Comparison of ENCODE assay signal across 20 mouse cellular contexts in the genomic region with DNA sequence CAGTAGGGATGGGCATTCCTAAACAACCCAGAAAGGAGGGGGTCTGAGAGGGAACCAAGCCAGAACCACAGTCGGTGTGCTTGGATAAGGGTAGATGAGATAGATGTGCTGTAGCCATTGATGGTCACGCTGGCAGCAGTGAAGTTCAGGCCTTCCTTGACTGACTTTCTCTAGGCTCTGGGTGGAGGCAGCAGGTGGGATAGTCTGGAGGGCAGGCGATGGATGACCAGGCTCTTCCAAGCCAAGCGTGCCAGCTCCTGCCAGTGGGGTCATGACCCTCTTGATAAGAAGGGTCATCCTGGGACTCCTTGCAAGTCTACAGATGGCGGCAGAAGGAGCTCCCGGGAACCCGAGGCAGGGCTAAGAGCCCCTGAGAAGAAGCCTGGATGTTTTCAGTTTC.
DNase-seq lines count a peak whose midpoint lies in the region; ATAC-seq and TF ChIP-seq lines count a peak whose summit lies in the region.
"Had no signal": no experiment of that assay in that cellular context is flagged by ENCODE, and none has a peak within 500 bp of the region (broad histone marks: within the 10 kb centered on the region; RNA-seq: fewer than 3 reads in every experiment).

No protein-coding gene starts in this region.

- H3K9ac ChIP-seq in forebrain, embryonic 15.5 days (replicated peaks), result no peak overlapping the region
- H3K9ac ChIP-seq in heart, embryonic 15.5 days, result no peak overlapping the region
- no peak overlapping the region for H3K9ac ChIP-seq in lung, embryonic 14.5 days
- H3K9ac ChIP-seq in lung, postnatal 0 days (replicated peaks; ENCODE audit: low read depth), result no peak overlapping the region
- H3K9ac ChIP-seq in liver, embryonic 12.5 days, result no peak overlapping the region
- H3K9ac ChIP-seq: liver, postnatal 0 days; neural tube, embryonic 12.5 days had no signal

- H3K27me3 ChIP-seq in forebrain, embryonic 10.5 days (ENCODE audit: poor library complexity, severe bottlenecking), result peaks cover 62% of the 10 kb centered on the region
- no peaks in the 10 kb centered on the region for H3K27me3 ChIP-seq in forebrain, embryonic 15.5 days
- no peaks in the 10 kb centered on the region for H3K27me3 ChIP-seq in heart, embryonic 15.5 days
- no peaks in the 10 kb centered on the region for H3K27me3 ChIP-seq in lung, embryonic 14.5 days (ENCODE audit: insufficient read depth, low read length)
- H3K27me3 ChIP-seq in lung, postnatal 0 days (replicated peaks; ENCODE audit: insufficient read depth, low read length), result no peaks in the 10 kb centered on the region
- H3K27me3 ChIP-seq in liver, embryonic 12.5 days (replicated peaks), result peaks cover 23% of the 10 kb centered on the region

- no peaks in the 10 kb centered on the region for H3K36me3 ChIP-seq in forebrain, embryonic 10.5 days (replicated peaks)
- no peaks in the 10 kb centered on the region for H3K36me3 ChIP-seq in forebrain, embryonic 15.5 days
- H3K36me3 ChIP-seq in heart, embryonic 15.5 days, result no peaks in the 10 kb centered on the region
- no peaks in the 10 kb centered on the region for H3K36me3 ChIP-seq in lung, embryonic 14.5 days (ENCODE audit: insufficient read depth)
- no peaks in the 10 kb centered on the region for H3K36me3 ChIP-seq in lung, postnatal 0 days (ENCODE audit: insufficient read depth, low read length)
- H3K36me3 ChIP-seq in liver, embryonic 12.5 days, result no peaks in the 10 kb centered on the region
- H3K36me3 ChIP-seq: midbrain, embryonic 10.5 days; neural tube, embryonic 12.5 days had no signal

- DNase-seq in forebrain, embryonic 10.5 days (ENCODE audit: extremely low spot score, low spot score), result no peak
- no peak for DNase-seq in heart, adult 11 months
- DNase-seq in lung, embryonic 14.5 days, result no peak
- no peak for DNase-seq in lung, postnatal 0 days (ENCODE audit: low spot score)
- DNase-seq: adrenal gland, postnatal 25 days; cerebellum, adult 11 months; cerebellum, postnatal 10 days; gastrocnemius, postnatal 10 days; kidney, adult 11 months; kidney, postnatal 14 days; liver; liver, postnatal 0 days; lung, postnatal 4 days; thymus, postnatal 25 days had no signal

- peak overlapping the region; percentile 17; the same call in 1 of the 2 replicates for H3K27ac ChIP-seq in forebrain, embryonic 10.5 days
- no peak overlapping the region for H3K27ac ChIP-seq in forebrain, embryonic 15.5 days (replicated peaks)
- H3K27ac ChIP-seq in heart, embryonic 15.5 days, result peak overlapping the region; percentile 84
- peak overlapping the region; percentile 13; the same call in 1 of the 2 replicates for H3K27ac ChIP-seq in lung, embryonic 14.5 days (ENCODE audit: low read depth)
- H3K27ac ChIP-seq in lung, postnatal 0 days (ENCODE audit: low read length), result no peak overlapping the region
- H3K27ac ChIP-seq in liver, embryonic 12.5 days, result no peak overlapping the region
- H3K27ac ChIP-seq: midbrain, embryonic 10.5 days; neural tube, embryonic 12.5 days had no signal

- TF ChIP-seq CTCF in lung, embryonic 14.5 days (IDR thresholded peaks at IDR 0.05; ENCODE audit: low read depth), result no peak
- TF ChIP-seq CTCF in lung, postnatal 0 days (IDR thresholded peaks at IDR 0.05), result no peak

- no peak for TF ChIP-seq EP300 in lung, postnatal 0 days (IDR thresholded peaks at IDR 0.05)

- H3K9me3 ChIP-seq in forebrain, embryonic 10.5 days, result no peaks in the 10 kb centered on the region
- no peaks in the 10 kb centered on the region for H3K9me3 ChIP-seq in forebrain, embryonic 15.5 days
- no peaks in the 10 kb centered on the region for H3K9me3 ChIP-seq in heart, embryonic 15.5 days (replicated peaks)
- no peaks in the 10 kb centered on the region for H3K9me3 ChIP-seq in lung, embryonic 14.5 days (ENCODE audit: low read depth, low read length)
- H3K9me3 ChIP-seq in lung, postnatal 0 days (ENCODE audit: low read length), result no peaks in the 10 kb centered on the region
- H3K9me3 ChIP-seq in liver, embryonic 12.5 days (replicated peaks), result no peaks in the 10 kb centered on the region
- H3K9me3 ChIP-seq: midbrain, embryonic 10.5 days; neural tube, embryonic 12.5 days had no signal

- no peak for ATAC-seq in forebrain, embryonic 15.5 days (replicated peaks)
- ATAC-seq in heart, embryonic 15.5 days (replicated peaks; ENCODE audit: insufficient number of reproducible peaks, insufficient read depth, low FRiP score, low read depth), result no peak
- ATAC-seq in lung, embryonic 14.5 days (ENCODE audit: insufficient read depth), result no peak
- no peak for ATAC-seq in lung, postnatal 0 days
- no peak for ATAC-seq in liver, embryonic 12.5 days
- ATAC-seq: CD4-positive, CD25-positive, alpha-beta regulatory T cell, adult 4 months; liver, postnatal 0 days had no signal

- 63% methylated on average over 7 of the region's 7 CpGs for WGBS in forebrain, embryonic 10.5 days
- 72% methylated on average over 7 of the region's 7 CpGs for WGBS in forebrain, embryonic 15.5 days
- WGBS in heart, embryonic 15.5 days, result 30% methylated on average over 7 of the region's 7 CpGs
- 39% methylated on average over 7 of the region's 7 CpGs for WGBS in lung, embryonic 14.5 days
- WGBS in lung, postnatal 0 days, result 48% methylated on average over 7 of the region's 7 CpGs
- WGBS in liver, embryonic 12.5 days (ENCODE audit: insufficient replicate concordance), result 55% methylated on average over 7 of the region's 7 CpGs

- H3K4me2 ChIP-seq in forebrain, embryonic 15.5 days (replicated peaks), result no peak overlapping the region
- H3K4me2 ChIP-seq in heart, embryonic 15.5 days, result no peak overlapping the region
- H3K4me2 ChIP-seq in lung, embryonic 14.5 days, result no peak overlapping the region
- H3K4me2 ChIP-seq in lung, postnatal 0 days (replicated peaks; ENCODE audit: low read depth, low read length), result no peak overlapping the region
- H3K4me2 ChIP-seq in liver, embryonic 12.5 days, result no peak overlapping the region
- H3K4me2 ChIP-seq: neural tube, embryonic 12.5 days had no signal

- H3K4me3 ChIP-seq in forebrain, embryonic 10.5 days, result no peak overlapping the region
- no peak overlapping the region for H3K4me3 ChIP-seq in forebrain, embryonic 15.5 days
- no peak overlapping the region for H3K4me3 ChIP-seq in heart, embryonic 15.5 days
- H3K4me3 ChIP-seq in lung, embryonic 14.5 days (ENCODE audit: low read depth, low read length), result no peak overlapping the region
- H3K4me3 ChIP-seq in lung, postnatal 0 days (ENCODE audit: low read depth, low read length), result no peak overlapping the region
- H3K4me3 ChIP-seq in liver, embryonic 12.5 days, result no peak overlapping the region
- H3K4me3 ChIP-seq: midbrain, embryonic 10.5 days; neural tube, embryonic 12.5 days had no signal

- peaks cover 89% of the 10 kb centered on the region for H3K4me1 ChIP-seq in forebrain, embryonic 10.5 days
- peaks cover 22% of the 10 kb centered on the region for H3K4me1 ChIP-seq in forebrain, embryonic 15.5 days
- H3K4me1 ChIP-seq in heart, embryonic 15.5 days (replicated peaks), result peaks cover 93% of the 10 kb centered on the region
- peaks cover 6% of the 10 kb centered on the region for H3K4me1 ChIP-seq in lung, embryonic 14.5 days (ENCODE audit: insufficient read depth)
- H3K4me1 ChIP-seq in lung, postnatal 0 days (ENCODE audit: insufficient read depth, low read depth, low read length), result peaks cover 21% of the 10 kb centered on the region; the same call in 1 of the 2 replicates
- peaks cover 8% of the 10 kb centered on the region for H3K4me1 ChIP-seq in liver, embryonic 12.5 days

Comparison
In these comparisons a context has a peak if more than half of its experiments do, and no peak if none do; other contexts are left out.
1. H3K27ac ChIP-seq: peak in forebrain, embryonic 10.5 days (single experiment), heart, embryonic 15.5 days (single experiment) and lung, embryonic 14.5 days (single experiment); none in forebrain, embryonic 15.5 days (single experiment), lung, postnatal 0 days (single experiment) and liver, embryonic 12.5 days (single experiment).